Mouse (Mus musculus) hindbrain, postnatal 0 days (tissue): ENCODE results near the gene Tmem104. TPM values are rescaled to one million over a fixed set of nuclear protein-coding genes. Genes with fewer than 3 reads are reported as not detected.

Experiments used
- ATAC-seq: fragments of 200-750 bp; cut with Nextera tagmentation; 2 replicates; pipeline ENCODE4 v1.8.0; 2017; ENCODE audit warnings: mild to moderate bottlenecking, moderate TSS enrichment, moderate library complexity
- DNase-seq: peaks from one replicate; pipeline ENCODE4 v3.0.0-alpha.2; 2015; ENCODE audit warnings: low spot score
- H3K27ac ChIP-seq: fragments of 300-500 bp; sonication (generic); 2 replicates; pipeline ENCODE4 v1.5.1; 2014; ENCODE audit warnings: mild to moderate bottlenecking
- H3K27me3 ChIP-seq: fragments of 300-500 bp; sonication (generic); 2 replicates; pipeline ENCODE4 v1.6.1; 2014; ENCODE audit warnings: low read length, mixed read lengths; ENCODE audit not compliant: insufficient read depth
- H3K36me3 ChIP-seq: fragments of 300-500 bp; sonication (generic); 2 replicates; pipeline ENCODE4 v1.6.1; 2014; ENCODE audit warnings: low read length, mixed read lengths; ENCODE audit not compliant: insufficient read depth
- H3K4me1 ChIP-seq: fragments of 300-500 bp; sonication (generic); 2 replicates; pipeline ENCODE4 v1.6.1; 2014; ENCODE audit warnings: antibody characterized with exemption, low read length, mixed read lengths; ENCODE audit not compliant: insufficient read depth
- H3K4me2 ChIP-seq: fragments of 300-500 bp; sonication (generic); 2 replicates; pipeline ENCODE4 v1.6.1; 2014; ENCODE audit warnings: low read depth, mild to moderate bottlenecking, low read length, moderate library complexity, mixed read lengths
- H3K4me3 ChIP-seq: fragments of 300-500 bp; sonication (generic); 2 replicates; pipeline ENCODE4 v1.5.1; 2014; ENCODE audit warnings: low read length
- H3K9ac ChIP-seq: fragments of 300-500 bp; sonication (generic); replicated peaks from 2 replicates; pipeline ENCODE4 v1.6.1; 2014; ENCODE audit warnings: mild to moderate bottlenecking, low read length, moderate library complexity, mixed read lengths
- H3K9me3 ChIP-seq: fragments of 300-500 bp; sonication (generic); 2 replicates; pipeline ENCODE4 v1.6.1; 2016; ENCODE audit warnings: low read length, mixed read lengths
- CTCF ChIP-seq: IDR thresholded peaks from 2 replicates; pipeline ENCODE4 v1.5.1; 2016; ENCODE audit warnings: antibody characterized with exemption, control low read depth, low read depth
- WGBS: fragments of 180-500 bp; shearing (Covaris S2); extraction: QIAGEN DNeasy Blood & Tissue Kit; methylation state at CpG from one replicate; pipeline ENCODE4 v1.1.7; 2014; 5-methylcytosine and 5-hydroxymethylcytosine counted together
- polyA plus RNA-seq: library from polyadenylated mRNA; unstranded; fragments of >200 nt; fragmentation: Nextera tagmentation; extraction: Ambion mirVana; gene quantifications from 2 replicates; pipeline ENCODE4 v1.2.1, GENCODE M21; 2015
- total RNA-seq: library from RNA; depleted of rRNA; stranded (reverse); fragments of >200 nt; gene quantifications from 2 replicates; pipeline ENCODE4 v1.2.3, GENCODE M21; 2014

The Tmem104 gene
- total and polyA plus RNA-seq, 2 experiments from 2014 or later: 11.1 to 13.5 TPM

DNA sequence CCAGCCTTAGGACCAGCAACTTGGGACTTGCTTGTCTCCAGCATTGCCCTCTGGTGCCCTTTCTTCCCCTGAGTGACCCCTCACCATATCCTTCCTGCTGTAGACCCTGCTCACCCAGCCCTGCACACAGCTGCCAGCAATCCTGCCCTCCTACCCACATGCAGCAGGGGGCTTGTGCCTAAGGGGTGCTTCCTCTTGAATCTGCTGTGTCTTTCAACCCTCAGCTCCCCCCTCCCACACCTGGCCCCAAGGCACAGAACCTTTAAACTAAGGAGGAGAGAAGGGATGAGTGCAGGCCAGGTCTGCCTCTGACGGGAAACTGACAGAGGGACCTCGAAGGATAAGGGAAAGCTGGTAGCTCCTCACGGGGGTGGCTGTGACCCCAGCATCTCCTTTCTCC lies 55.5 kb downstream of the Tmem104 start:
- Histone ChIP-seq H3K9ac (no peak overlapping the region), H3K4me3 (no peak overlapping the region), H3K4me1 (0 out of 2 replicates have a peak, but pooled peaks cover 7% of the 10 kb centered on the region), H3K9me3 (no peaks in the 10 kb centered on the region), H3K4me2 (no peak overlapping the region), H3K27me3 (no peaks in the 10 kb centered on the region), H3K27ac (no peak overlapping the region), H3K36me3 (peaks cover 3% of the 10 kb centered on the region; the same call in 1 of the 2 replicates)
- ATAC-seq (no peak), DNase-seq (no peak)
- 88% methylated on average over 3 of the region's 3 CpGs for WGBS
- TF ChIP-seq CTCF: no peak

DNA sequence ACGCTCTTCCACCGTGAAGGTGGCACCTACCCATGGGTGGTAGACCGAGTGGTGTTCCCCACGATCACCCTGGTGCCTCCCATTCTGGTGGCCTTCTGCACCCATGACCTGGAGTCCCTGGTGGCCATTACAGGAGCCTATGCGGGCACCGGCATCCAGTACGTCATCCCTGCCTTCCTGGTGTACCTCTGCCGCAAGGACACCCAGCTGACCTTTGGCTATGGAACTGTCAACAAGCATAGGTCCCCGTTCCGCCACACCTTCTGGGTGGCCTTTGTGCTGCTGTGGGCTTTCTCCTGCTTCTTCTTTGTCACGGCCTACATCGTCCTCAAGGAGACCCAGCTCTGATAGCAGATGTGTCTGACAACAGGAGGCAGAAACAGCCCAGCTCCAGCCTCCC lies 56.5 kb downstream of the Tmem104 start:
- no peak for TF ChIP-seq CTCF
- H3K27me3 ChIP-seq: peaks cover 4% of the 10 kb centered on the region; the same call in 1 of the 2 replicates
- 0 out of 2 replicates have a peak, but pooled peaks cover 7% of the 10 kb centered on the region for H3K4me1 ChIP-seq
- 92% methylated on average over 12 of the region's 12 CpGs for WGBS
- DNase-seq: no peak
- H3K27ac ChIP-seq: no peak overlapping the region
- no peak for ATAC-seq
- peaks cover 3% of the 10 kb centered on the region; the same call in 1 of the 2 replicates for H3K36me3 ChIP-seq
- no peak overlapping the region for H3K4me2 ChIP-seq
- H3K9ac ChIP-seq: no peak overlapping the region
- H3K9me3 ChIP-seq: no peaks in the 10 kb centered on the region
- no peak overlapping the region for H3K4me3 ChIP-seq

- H3K4me3 ChIP-seq: no peak overlapping the region
- no peak overlapping the region for H3K4me2 ChIP-seq
- no peak for TF ChIP-seq CTCF
- H3K9ac ChIP-seq: no peak overlapping the region
- peaks cover 3% of the 10 kb centered on the region; the same call in 1 of the 2 replicates for H3K36me3 ChIP-seq
- DNase-seq (no peak), ATAC-seq (no peak)
- H3K27me3 ChIP-seq: peaks cover 15% of the 10 kb centered on the region
- no peak overlapping the region for H3K27ac ChIP-seq
- H3K4me1 ChIP-seq: 0 out of 2 replicates have a peak, but pooled peaks cover 7% of the 10 kb centered on the region
- 85% methylated on average over 8 of the region's 8 CpGs for WGBS
- H3K9me3 ChIP-seq: no peaks in the 10 kb centered on the region
Measured at GRCm38 (mm10) chr11:115244840-115245239, 57.6 kb downstream of the Tmem104 start.

DNA sequence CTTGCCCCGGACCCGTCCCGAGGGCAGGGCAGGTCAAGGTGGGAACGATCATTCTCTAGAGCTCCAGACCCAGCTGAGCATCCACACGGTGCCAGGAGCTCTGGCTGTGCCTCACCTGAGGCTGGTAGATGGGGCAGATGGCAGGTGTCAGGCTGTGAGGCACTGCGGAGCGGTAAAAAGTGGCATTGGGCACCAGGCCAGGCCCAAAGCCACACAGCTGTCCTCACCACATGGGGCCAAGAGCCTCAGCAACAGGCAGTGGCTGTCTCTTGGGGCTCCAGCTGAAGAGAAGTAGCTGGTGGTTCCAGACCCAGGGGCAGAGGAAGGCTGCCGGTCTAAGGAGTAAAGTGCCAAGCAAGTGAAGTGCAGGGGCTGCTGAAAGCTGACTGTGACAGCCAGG lies 59.1 kb downstream of the Tmem104 start:
- peaks cover 3% of the 10 kb centered on the region; the same call in 1 of the 2 replicates for H3K36me3 ChIP-seq
- TF ChIP-seq CTCF: no peak
- 0 out of 2 replicates have a peak, but pooled peaks cover 14% of the 10 kb centered on the region for H3K4me1 ChIP-seq
- WGBS: 45% methylated on average over 8 of the region's 8 CpGs
- peaks cover 19% of the 10 kb centered on the region for H3K27me3 ChIP-seq
- no peak overlapping the region for H3K4me3 ChIP-seq
- DNase-seq (no peak), ATAC-seq (no peak)
- H3K9ac ChIP-seq: no peak overlapping the region
- no peak overlapping the region for H3K4me2 ChIP-seq
- no peak overlapping the region for H3K27ac ChIP-seq
- no peaks in the 10 kb centered on the region for H3K9me3 ChIP-seq

DNA sequence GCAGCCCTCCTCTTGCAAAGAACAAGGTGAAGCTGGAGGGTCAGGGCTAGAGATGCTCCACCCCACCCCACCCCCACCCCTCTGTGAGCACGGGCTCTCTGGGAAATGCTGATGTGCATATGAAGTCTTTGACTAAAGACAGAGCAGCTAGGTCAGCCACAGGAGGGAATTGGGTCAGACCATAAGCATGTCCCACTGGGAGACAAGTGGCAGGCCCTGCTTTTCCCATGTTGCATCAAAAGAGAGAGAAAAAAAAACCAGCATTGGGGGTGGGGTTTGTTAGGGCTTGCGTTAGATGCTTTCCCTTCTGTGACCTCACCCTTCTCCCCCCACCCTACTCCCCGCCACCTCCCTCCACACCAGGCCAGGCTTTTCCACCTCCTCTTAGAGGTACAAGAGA lies 60.0 kb downstream of the Tmem104 start:
- Histone ChIP-seq H3K4me2 (no peak overlapping the region), H3K9me3 (no peaks in the 10 kb centered on the region), H3K4me3 (no peak overlapping the region), H3K9ac (no peak overlapping the region), H3K4me1 (0 out of 2 replicates have a peak, but pooled peaks cover 14% of the 10 kb centered on the region), H3K27me3 (peaks cover 19% of the 10 kb centered on the region), H3K27ac (no peak overlapping the region), H3K36me3 (peaks cover 3% of the 10 kb centered on the region; the same call in 1 of the 2 replicates)
- no peak for ATAC-seq
- DNase-seq: no peak
- TF ChIP-seq CTCF: no peak
- 23% methylated on average over 3 of the region's 3 CpGs for WGBS

DNA sequence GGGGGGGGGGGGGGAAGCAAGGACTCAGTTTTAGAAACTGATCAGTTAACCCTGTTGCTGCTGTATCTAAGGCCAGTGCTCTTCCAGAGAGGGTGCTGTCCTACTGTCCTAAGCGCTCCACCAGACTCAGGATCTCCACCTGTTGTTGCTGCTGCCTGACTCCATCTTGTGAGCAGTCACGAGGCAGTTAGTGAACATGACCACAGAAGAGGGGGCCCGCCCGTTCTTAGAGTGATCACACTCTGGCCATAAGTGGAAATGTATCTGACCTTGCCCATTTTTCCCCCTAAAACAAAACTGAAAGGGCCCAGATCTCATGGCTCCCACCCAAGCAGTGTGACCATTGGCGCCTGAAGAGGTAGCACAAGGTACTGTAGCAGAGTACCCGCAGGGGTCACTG lies 60.7 kb downstream of the Tmem104 start:
- Histone ChIP-seq H3K4me2 (no peak overlapping the region), H3K36me3 (peaks cover 3% of the 10 kb centered on the region; the same call in 1 of the 2 replicates), H3K4me3 (no peak overlapping the region), H3K4me1 (0 out of 2 replicates have a peak, but pooled peaks cover 14% of the 10 kb centered on the region), H3K27ac (no peak overlapping the region), H3K27me3 (peaks cover 19% of the 10 kb centered on the region), H3K9me3 (no peaks in the 10 kb centered on the region), H3K9ac (no peak overlapping the region)
- DNase-seq (no peak), ATAC-seq (no peak)
- no peak for TF ChIP-seq CTCF
- 64% methylated on average over 6 of the region's 6 CpGs for WGBS

GRCm38 (mm10) chr11:115249721-115250404 lies 62.6 kb downstream of the Tmem104 start:
- 0 out of 2 replicates have a peak, but pooled peaks have one; percentile 6 for ATAC-seq
- Histone ChIP-seq H3K9ac (peak overlapping the region; percentile 40), H3K36me3 (peaks cover 3% of the 10 kb centered on the region; the same call in 1 of the 2 replicates), H3K27me3 (peaks cover 19% of the 10 kb centered on the region), H3K4me3 (peak overlapping the region; percentile 39), H3K4me1 (0 out of 2 replicates have a peak, but pooled peaks cover 14% of the 10 kb centered on the region), H3K9me3 (no peaks in the 10 kb centered on the region), H3K27ac (no peak overlapping the region), H3K4me2 (peak overlapping the region; percentile 70)
- WGBS: 2% methylated on average over 58 of the region's 63 CpGs
- peak; percentile 42 for DNase-seq
- peak; percentile 40; the same call in 1 of the 2 replicates for TF ChIP-seq CTCF
